Mouse (Mus musculus) kidney, adult 2 months (tissue): Measurements from ENCODE around the gene Scp2.

Source experiments
- CTCF ChIP-seq: fragments of 200-500 bp; conservative IDR thresholded peaks from 2 replicates; pipeline ENCODE4 v1.5.1; 2011; ENCODE audit warnings: low read depth, mild to moderate bottlenecking, control low read depth, low read length, moderate library complexity, mixed read lengths; ENCODE audit not compliant: insufficient read depth, insufficient read length
- POLR2A ChIP-seq: fragments of 200-500 bp; IDR thresholded peaks from one replicate; pipeline ENCODE4 v1.6.1; 2011; ENCODE audit warnings: low read depth, low read length, control low read depth

DNA sequence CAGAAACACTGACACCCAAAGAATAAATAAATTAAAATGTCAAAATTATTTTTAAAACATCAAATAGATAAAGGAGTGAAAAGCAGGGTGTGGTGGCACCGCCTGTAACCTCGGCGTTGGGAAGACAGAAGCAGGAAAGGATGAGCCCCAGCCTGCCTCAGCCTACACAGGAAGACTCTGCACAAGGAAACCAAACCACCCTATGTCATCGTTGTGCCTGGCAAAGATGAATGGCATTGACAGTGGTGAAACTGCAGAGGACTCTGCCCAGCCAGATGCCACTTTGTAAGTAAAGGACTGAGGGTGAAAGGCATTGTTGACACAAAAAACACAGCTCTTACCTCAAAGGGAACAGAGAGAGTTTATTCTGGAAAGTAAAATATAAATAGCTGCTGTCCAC lies 18.5 kb downstream of the Scp2 start:
- TF ChIP-seq CTCF (no peak), POLR2A (no peak)
